Mouse (Mus musculus) adipocyte (in vitro differentiated cells): ENCODE measurements at regions not wholly inside any gene's neighbourhood (a gene's known extent, or its start where the extent isn't known, plus 50 kb on each side); places are given as distances from the start of the nearest gene placed in this dataset.
A peak's percentile ranks its signal among the peaks of the same experiment; 100 is the strongest.

Source experiments
- DNase-seq: peaks from one replicate; pipeline ENCODE4 v3.0.0-alpha.2; 2016; ENCODE audit warnings: low spot score

- DNase-seq: no peak
These were observed 175.6 kb downstream of the Rnf144b start for GRCm38 (mm10) chr13:47298010-47298409.

GRCm38 (mm10) chr13:47300486-47300885, 178.0 kb downstream of the Rnf144b start:
- no peak for DNase-seq

GRCm38 (mm10) chr13:47301070-47301469, 178.6 kb downstream of the Rnf144b start:
- DNase-seq: peak; percentile 66

GRCm38 (mm10) chr13:47309492-47309891, 187.0 kb downstream of the Rnf144b start:
- no peak for DNase-seq

- no peak for DNase-seq
These were observed 188.3 kb downstream of the Rnf144b start for GRCm38 (mm10) chr13:47310751-47311202.

GRCm38 (mm10) chr13:47319549-47319948, 197.1 kb downstream of the Rnf144b start:
- DNase-seq: no peak

GRCm38 (mm10) chr13:47321876-47322275, 199.4 kb downstream of the Rnf144b start:
- DNase-seq: no peak

GRCm38 (mm10) chr13:47335996-47336684, 213.7 kb downstream of the Rnf144b start:
- peak; percentile 56 for DNase-seq

- DNase-seq: no peak
These were observed 214.5 kb downstream of the Rnf144b start for GRCm38 (mm10) chr13:47336865-47337441.

GRCm38 (mm10) chr13:47339411-47339810, 217.0 kb downstream of the Rnf144b start:
- no peak for DNase-seq

- no peak for DNase-seq
These were observed 219.9 kb downstream of the Rnf144b start for GRCm38 (mm10) chr13:47342361-47342760.

GRCm38 (mm10) chr13:47345576-47345975, 223.1 kb downstream of the Rnf144b start:
- no peak for DNase-seq

- DNase-seq: no peak
These were observed 225.4 kb downstream of the Rnf144b start for GRCm38 (mm10) chr13:47347835-47348234.

- peak; percentile 85 for DNase-seq
These were observed 226.2 kb downstream of the Rnf144b start for GRCm38 (mm10) chr13:47348517-47349145.

GRCm38 (mm10) chr13:47354446-47354845, 232.0 kb downstream of the Rnf144b start:
- no peak for DNase-seq

- DNase-seq: no peak
These were observed 232.7 kb downstream of the Rnf144b start for GRCm38 (mm10) chr13:47355169-47355568.

GRCm38 (mm10) chr13:47358986-47359385, 236.5 kb downstream of the Rnf144b start:
- DNase-seq: no peak

- DNase-seq: no peak
These were observed 243.3 kb downstream of the Rnf144b start for GRCm38 (mm10) chr13:47365776-47366175.

- DNase-seq: no peak
These were observed 245.8 kb downstream of the Rnf144b start for GRCm38 (mm10) chr13:47368041-47368823.

GRCm38 (mm10) chr13:47374583-47374982, 252.1 kb downstream of the Rnf144b start:
- DNase-seq: no peak

GRCm38 (mm10) chr13:47391023-47391422, 268.6 kb downstream of the Rnf144b start:
- DNase-seq: no peak

GRCm38 (mm10) chr13:47397726-47398350, 275.4 kb downstream of the Rnf144b start:
- DNase-seq: no peak
